Mouse (Mus musculus) spleen, adult 10 weeks (tissue): ENCODE results near the gene Parpbp. TPM values are rescaled to one million over a fixed set of nuclear protein-coding genes. Genes with fewer than 3 reads are reported as not detected.

Experiments
- polyA plus RNA-seq: library from polyadenylated mRNA; stranded (reverse); fragments of 350-450 nt; fragmentation: Illumina TruSeq; extraction: RNeasy Lipid Tissue Mini Kit (QIAGEN cat#74804); gene quantifications from one replicate; pipeline ENCODE4 v1.2.3, GENCODE M21; 2015; ENCODE audit warnings: low replicate concordance; ENCODE audit not compliant: insufficient read depth

Parpbp gene
- 4.3 TPM for polyA plus RNA-seq

DNA sequence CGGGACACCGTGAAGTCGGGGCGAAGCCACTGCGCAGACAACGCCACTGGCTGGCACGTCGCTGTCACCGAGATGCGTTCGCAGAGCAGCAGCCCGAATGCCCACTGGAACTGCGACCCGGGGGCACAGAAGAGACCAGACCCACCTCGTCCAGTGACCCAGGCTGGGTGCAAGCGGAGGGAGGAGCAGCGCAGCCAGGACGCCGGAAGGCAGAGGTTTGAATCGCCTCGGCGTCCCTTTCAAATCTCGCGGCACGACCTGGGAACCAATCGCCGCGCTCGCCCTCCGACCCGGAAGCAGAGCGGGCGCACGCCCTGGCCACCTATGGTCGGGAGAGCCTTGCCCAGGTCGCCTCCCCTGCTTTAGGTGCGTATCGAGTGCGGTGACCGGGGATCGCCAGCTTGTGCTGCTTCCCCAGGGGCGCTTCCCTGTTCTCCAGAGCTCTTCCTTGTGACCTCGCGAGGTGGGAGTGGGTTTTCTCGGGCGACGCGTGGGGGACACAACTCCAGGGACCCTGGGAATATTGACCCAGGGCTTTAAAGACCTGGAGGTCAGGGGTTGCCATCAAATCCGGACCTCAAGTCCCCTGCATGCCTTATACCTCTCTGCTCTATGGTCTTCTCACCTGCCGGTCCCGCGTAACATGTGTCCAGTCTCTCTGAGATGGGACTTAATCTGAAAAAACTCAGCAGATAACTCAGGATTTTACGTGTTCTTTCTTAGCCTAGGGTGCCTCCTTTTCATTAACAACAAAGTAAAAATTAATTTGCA, at the start of gene Parpbp, which contains the start of gene Nup37:
Gene Parpbp (minus strand): TSS at position 235 of the 771 bp plus-strand sequence.
Gene Nup37 (plus strand): TSS at position 286 of the 771 bp plus-strand sequence.

DNA sequence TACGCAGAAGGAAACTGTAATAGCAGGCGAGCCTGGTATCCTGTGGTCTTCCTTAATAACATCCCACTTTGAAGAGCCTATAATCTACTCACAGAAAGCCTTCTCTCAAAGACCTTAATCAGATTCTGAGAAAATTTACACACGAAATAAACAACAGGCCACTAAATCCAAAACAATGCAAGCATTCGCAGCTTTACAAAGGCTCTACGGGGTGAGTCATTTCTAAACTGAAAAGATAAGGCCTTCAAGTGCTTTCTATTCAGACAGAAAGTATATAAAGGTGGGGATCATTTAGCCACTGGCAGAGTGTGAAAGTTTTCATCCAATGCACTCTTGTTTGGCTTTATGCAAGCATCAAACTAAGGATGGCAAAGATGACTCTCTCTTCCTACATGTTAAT, 56.0 kb downstream of the Parpbp start, which contains the start of gene Pmch:
Gene Pmch (plus strand): TSS at position 301 of the 400 bp plus-strand sequence.

Other genes starting within 250 kb of the Parpbp start
- gene Pmch, start 55.9 kb downstream of the Parpbp start, polyA plus RNA-seq: not detected
- gene Nup37, start 51 bp upstream of the Parpbp start, polyA plus RNA-seq: 24.5 TPM
- gene Washc3, start 54.2 kb upstream of the Parpbp start, polyA plus RNA-seq: 54.9 TPM
- 22.5 TPM for gene Dram1, start 232.1 kb upstream of the Parpbp start, polyA plus RNA-seq
- gene Gnptab, start 232.2 kb upstream of the Parpbp start, polyA plus RNA-seq: 48.4 TPM